Mouse (Mus musculus): ENCODE results near the gene Olfr1198. TPM values are rescaled to one million over a fixed set of nuclear protein-coding genes. Genes with fewer than 3 reads are reported as not detected.

The Olfr1198 gene
- total RNA-seq (2021): not detected

- no peak for DNase-seq (ENCODE audit: low spot score in 2 of 2)
- intact Hi-C loops (cut with DNase I): no loop called here
Measured at GRCm38 (mm10) chr2:88751270-88751669, at the start of gene Olfr1198. Olfr1198 (minus strand) TSS chr2:88751370.

DNA sequence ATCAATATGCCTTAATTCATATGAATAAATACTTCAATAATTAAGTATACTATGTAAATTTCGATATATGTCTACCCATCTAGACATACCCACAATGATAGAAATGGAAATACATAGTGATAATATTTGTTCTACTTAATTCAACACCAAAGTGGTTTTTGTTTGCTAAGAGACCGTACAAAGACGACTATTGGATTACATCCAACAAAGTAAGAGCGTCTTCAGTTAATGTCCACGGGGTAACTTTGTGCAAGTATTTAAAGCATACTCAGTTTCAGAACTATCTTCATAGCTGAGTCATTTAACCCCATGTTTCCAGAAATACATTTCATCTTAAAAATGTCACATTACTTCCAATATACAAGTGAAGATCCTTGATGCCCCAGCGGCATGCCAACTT is 41.6 kb upstream of the Olfr1198 start, which contains the start of gene Olfr1201:
Gene Olfr1201 (plus strand): TSS at position 301 of the 400 bp plus-strand sequence.
- intact Hi-C loops (cut with DNase I): no loop called here
- DNase-seq (ENCODE audit: low spot score in 2 of 2): no peak

DNA sequence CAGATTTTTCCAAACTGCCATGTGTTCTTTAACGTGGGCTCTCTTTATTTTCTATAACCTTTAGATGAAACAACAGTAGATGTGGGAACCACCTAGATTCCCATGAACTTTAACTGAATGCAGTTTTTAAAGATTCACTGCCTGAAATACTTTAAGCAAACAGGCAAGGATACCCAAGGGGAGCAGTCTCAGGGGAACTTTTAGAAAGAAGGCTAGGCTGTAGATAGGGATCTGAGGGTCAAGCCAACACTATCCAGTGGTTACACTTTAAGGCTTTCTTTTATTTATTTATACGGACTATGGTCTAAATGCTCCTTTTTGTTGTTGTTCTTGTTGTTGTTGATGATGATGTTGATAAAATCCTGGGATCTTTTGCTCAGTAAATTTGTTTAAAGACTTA is 19.2 kb upstream of the Olfr1198 start, which contains the start of gene Olfr1200:
Gene Olfr1200 (minus strand): TSS at position 101 of the 400 bp plus-strand sequence.
- DNase-seq (ENCODE audit: low spot score in 2 of 2): no peak
- intact Hi-C loops (cut with DNase I): no loop called here

GRCm38 (mm10) chr2:88760369-88760768 is 9.2 kb upstream of the Olfr1198 start, which contains the start of gene Olfr1199:
Olfr1199 (minus strand) TSS chr2:88760469.
- intact Hi-C loops (cut with DNase I): no loop called here

GRCm38 (mm10) chr2:88743379-88743778 is 7.8 kb downstream of the Olfr1198 start:
- intact Hi-C loops (cut with DNase I): no loop called here
- DNase-seq (ENCODE audit: low spot score in 2 of 2): no peak

More at GRCm38 (mm10) chr2:88760369-88760768, 9.2 kb upstream of the Olfr1198 start, which contains the start of gene Olfr1199:
- DNase-seq (ENCODE audit: low spot score in 2 of 2): no peak

DNA sequence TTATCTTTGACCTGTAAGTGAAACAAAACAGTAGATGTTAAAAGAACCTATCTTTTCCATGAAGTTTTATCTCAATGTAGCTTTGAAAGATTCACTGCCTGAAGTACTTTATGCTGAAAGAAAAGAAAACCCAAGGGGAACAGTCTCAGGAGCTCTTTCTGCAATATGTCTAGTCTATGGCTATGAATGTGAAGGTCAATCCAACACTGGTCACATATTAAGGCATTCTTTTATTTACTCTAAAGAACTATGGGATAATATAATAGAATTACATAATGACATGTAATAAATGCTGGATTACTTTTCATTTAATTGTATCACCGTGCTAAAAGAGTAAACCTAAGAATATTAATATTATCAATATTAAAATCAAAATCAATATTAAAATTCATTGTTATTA is 18.9 kb downstream of the Olfr1198 start, which contains the start of gene Olfr1197:
Gene Olfr1197 (minus strand): TSS at position 101 of the 400 bp plus-strand sequence.
- intact Hi-C loops (cut with DNase I): no loop called here
- no peak for DNase-seq (ENCODE audit: low spot score in 2 of 2)

DNA sequence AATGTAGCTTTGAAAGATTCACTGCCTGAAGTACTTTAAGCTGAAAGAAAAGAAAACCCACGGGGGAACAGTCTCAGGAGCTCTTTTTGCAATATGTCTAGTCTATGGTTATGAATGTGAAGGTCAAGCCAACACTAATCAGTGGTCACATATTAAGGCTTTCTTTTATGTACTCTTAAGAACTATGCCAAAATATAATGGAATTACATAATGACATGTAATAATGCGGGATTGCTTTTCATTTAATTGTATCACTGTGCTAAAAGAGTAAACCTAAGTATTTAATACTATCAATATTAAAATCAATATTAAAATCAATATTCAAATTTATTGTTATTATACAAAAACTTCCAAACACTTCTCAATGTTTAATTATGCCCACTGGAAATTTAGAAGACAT is 46.7 kb downstream of the Olfr1198 start, which contains the start of gene Olfr1196:
Gene Olfr1196 (minus strand): TSS at position 101 of the 400 bp plus-strand sequence.
- DNase-seq (ENCODE audit: low spot score in 2 of 2): no peak
- intact Hi-C loops (cut with DNase I): no loop called here

Other genes starting within 250 kb of the Olfr1198 start
- not detected for gene Olfr1186, start 232.8 kb downstream of the Olfr1198 start, total RNA-seq (2021)
- gene Olfr1188, start 194.4 kb downstream of the Olfr1198 start, total RNA-seq (2021): not detected
- gene Olfr1189, start 164.9 kb downstream of the Olfr1198 start, total RNA-seq (2021): not detected
- gene Olfr1191-ps1, start 110.8 kb downstream of the Olfr1198 start, total RNA-seq (2021): not detected
- not detected for gene Olfr1192-ps1, start 102.9 kb downstream of the Olfr1198 start, total RNA-seq (2021)
- not detected for gene Olfr1193, start 75.7 kb downstream of the Olfr1198 start, total RNA-seq (2021)
- not detected for gene Olfr1195, start 62.2 kb downstream of the Olfr1198 start, total RNA-seq (2021)
- not detected for gene Olfr1196, start 46.8 kb downstream of the Olfr1198 start, total RNA-seq (2021)
- gene Olfr1197, start 19.0 kb downstream of the Olfr1198 start, total RNA-seq (2021): not detected
- gene Olfr1199, start 9.1 kb upstream of the Olfr1198 start, total RNA-seq (2021): not detected
- gene Olfr1200, start 19.1 kb upstream of the Olfr1198 start, total RNA-seq (2021): not detected
- gene Olfr1201, start 41.7 kb upstream of the Olfr1198 start, total RNA-seq (2021): not detected
- gene Olfr1202, start 63.1 kb upstream of the Olfr1198 start, total RNA-seq (2021): not detected
- gene Olfr1205, start 78.4 kb upstream of the Olfr1198 start, total RNA-seq (2021): not detected
- not detected for gene Olfr1204, start 97.9 kb upstream of the Olfr1198 start, total RNA-seq (2021)
- not detected for gene Olfr1206, start 111.9 kb upstream of the Olfr1198 start, total RNA-seq (2021)
- gene Olfr1208, start 150.9 kb upstream of the Olfr1198 start, total RNA-seq (2021): not detected
- not detected for gene Olfr1209, start 163.8 kb upstream of the Olfr1198 start, total RNA-seq (2021)
- gene Olfr1211, start 186.7 kb upstream of the Olfr1198 start, total RNA-seq (2021): not detected
- gene Olfr1212, start 202.6 kb upstream of the Olfr1198 start, total RNA-seq (2021): not detected
- gene Gm13762, start 228.9 kb upstream of the Olfr1198 start, total RNA-seq (2021): not detected
- gene Olfr1214, start 241.3 kb upstream of the Olfr1198 start, total RNA-seq (2021): not detected

Data from left cerebral cortex, postnatal 25 days (tissue).